Mouse (Mus musculus) lung, postnatal 0 days (tissue): ENCODE measurements around the gene Mrpl35.

Source experiments
- CTCF ChIP-seq: IDR thresholded peaks from 2 replicates; pipeline ENCODE4 v1.5.1; 2016; ENCODE audit warnings: antibody characterized with exemption, mild to moderate bottlenecking
- EP300 ChIP-seq: IDR thresholded peaks from 2 replicates; pipeline ENCODE4 v1.6.1; 2016; ENCODE audit warnings: antibody characterized with exemption, mild to moderate bottlenecking, control low read depth

- TF ChIP-seq CTCF (no peak), EP300 (no peak)
Measured at GRCm38 (mm10) chr6:71770856-71771255, 55.9 kb downstream of the Mrpl35 start.
